Mouse (Mus musculus) hindbrain, embryonic 15.5 days (tissue): ENCODE results near the gene Klhl3. TPM values are rescaled to one million over a fixed set of nuclear protein-coding genes. Genes with fewer than 3 reads are reported as not detected.
A peak's percentile ranks its signal among the peaks of the same experiment; 100 is the strongest.

Source experiments
- ATAC-seq: fragments of 200-750 bp; cut with Nextera tagmentation; 2 replicates; pipeline ENCODE4 v1.8.0; 2017; ENCODE audit warnings: low read depth, moderate number of reproducible peaks, moderate TSS enrichment; ENCODE audit not compliant: low FRiP score
- H3K27ac ChIP-seq: fragments of 300-500 bp; sonication (generic); replicated peaks from 2 replicates; pipeline ENCODE4 v1.5.1; 2015; ENCODE audit warnings: mild to moderate bottlenecking, inconsistent platforms
- H3K27me3 ChIP-seq: fragments of 300-500 bp; sonication (generic); 2 replicates; pipeline ENCODE4 v1.6.1; 2015; ENCODE audit warnings: control low read depth, inconsistent platforms
- H3K36me3 ChIP-seq: fragments of 300-500 bp; sonication (generic); 2 replicates; pipeline ENCODE4 v1.6.1; 2015; ENCODE audit warnings: control low read depth, inconsistent platforms
- H3K4me1 ChIP-seq: fragments of 300-500 bp; sonication (generic); replicated peaks from 2 replicates; pipeline ENCODE4 v1.6.1; 2015; ENCODE audit warnings: control low read depth, inconsistent platforms
- H3K4me2 ChIP-seq: fragments of 300-500 bp; sonication (generic); 2 replicates; pipeline ENCODE4 v1.6.1; 2015; ENCODE audit warnings: moderate library complexity, mild to moderate bottlenecking, inconsistent platforms
- H3K4me3 ChIP-seq: fragments of 300-500 bp; sonication (generic); 2 replicates; pipeline ENCODE4 v1.5.1; 2015; ENCODE audit warnings: mild to moderate bottlenecking, inconsistent platforms
- H3K9ac ChIP-seq: fragments of 300-500 bp; sonication (generic); 2 replicates; pipeline ENCODE4 v1.6.1; 2015; ENCODE audit warnings: inconsistent platforms
- H3K9me3 ChIP-seq: fragments of 300-500 bp; sonication (generic); 2 replicates; pipeline ENCODE4 v1.6.1; 2016; ENCODE audit warnings: control low read depth, inconsistent platforms
- WGBS: fragments of 180-500 bp; shearing (Covaris S2); methylation state at CpG from one replicate; pipeline ENCODE4 v1.1.7; 2015; 5-methylcytosine and 5-hydroxymethylcytosine counted together
- polyA plus RNA-seq: library from polyadenylated mRNA; unstranded; fragments of >200 nt; fragmentation: Nextera tagmentation; extraction: Ambion mirVana; gene quantifications from 2 replicates; pipeline ENCODE4 v1.2.1, GENCODE M21; 2015

Gene Klhl3
- polyA plus RNA-seq, 1 experiment from 2014 or later: 14.0 TPM

- H3K4me3 ChIP-seq: no peak overlapping the region
- H3K27ac ChIP-seq: no peak overlapping the region
- peaks cover 34% of the 10 kb centered on the region for H3K4me1 ChIP-seq
- no peaks in the 10 kb centered on the region for H3K9me3 ChIP-seq
- no peaks in the 10 kb centered on the region for H3K36me3 ChIP-seq
- no peak overlapping the region for H3K4me2 ChIP-seq
- no peaks in the 10 kb centered on the region for H3K27me3 ChIP-seq
- 30% methylated on average over 10 of the region's 10 CpGs for WGBS
- ATAC-seq: no peak
- H3K9ac ChIP-seq: no peak overlapping the region
Measured at GRCm38 (mm10) chr13:58122786-58123297, 9.4 kb upstream of the Klhl3 start.

GRCm38 (mm10) chr13:58117318-58118017 is 4.1 kb upstream of the Klhl3 start:
- 75% methylated on average over 8 of the region's 8 CpGs for WGBS
- Histone ChIP-seq H3K27me3 (no peaks in the 10 kb centered on the region), H3K9me3 (no peaks in the 10 kb centered on the region), H3K27ac (no peak overlapping the region), H3K4me2 (no peak overlapping the region), H3K4me1 (peaks cover 8% of the 10 kb centered on the region), H3K36me3 (no peaks in the 10 kb centered on the region), H3K4me3 (no peak overlapping the region), H3K9ac (no peak overlapping the region)
- no peak for ATAC-seq

GRCm38 (mm10) chr13:58116801-58117200 is 3.4 kb upstream of the Klhl3 start:
- Histone ChIP-seq H3K27me3 (no peaks in the 10 kb centered on the region), H3K4me3 (no peak overlapping the region), H3K36me3 (no peaks in the 10 kb centered on the region), H3K27ac (no peak overlapping the region), H3K4me1 (peaks cover 15% of the 10 kb centered on the region), H3K9me3 (no peaks in the 10 kb centered on the region), H3K9ac (no peak overlapping the region), H3K4me2 (no peak overlapping the region)
- 90% methylated on average over 2 of the region's 2 CpGs for WGBS
- ATAC-seq: no peak

- H3K4me1 ChIP-seq: peaks cover 23% of the 10 kb centered on the region
- H3K27ac ChIP-seq: no peak overlapping the region
- no peak overlapping the region for H3K4me2 ChIP-seq
- H3K9ac ChIP-seq: no peak overlapping the region
- H3K36me3 ChIP-seq: no peaks in the 10 kb centered on the region
- no peak overlapping the region for H3K4me3 ChIP-seq
- no peak for ATAC-seq
- 63% methylated on average over 13 of the region's 13 CpGs for WGBS
- H3K27me3 ChIP-seq: no peaks in the 10 kb centered on the region
- H3K9me3 ChIP-seq: no peaks in the 10 kb centered on the region
Measured at GRCm38 (mm10) chr13:58115227-58115626, 1.8 kb upstream of the Klhl3 start.

- 14% methylated on average over 11 of the region's 11 CpGs for WGBS
- peak; percentile 9; the same call in 1 of the 2 replicates for ATAC-seq
- Histone ChIP-seq H3K27ac (peak overlapping the region; percentile 94), H3K36me3 (no peaks in the 10 kb centered on the region), H3K9me3 (no peaks in the 10 kb centered on the region), H3K9ac (peak overlapping the region; percentile 63), H3K4me1 (peaks cover 26% of the 10 kb centered on the region), H3K4me3 (peak overlapping the region; percentile 50), H3K27me3 (no peaks in the 10 kb centered on the region), H3K4me2 (peak overlapping the region; percentile 73)
Measured at GRCm38 (mm10) chr13:58112601-58113041, 771 bp downstream of the Klhl3 start.

GRCm38 (mm10) chr13:58112191-58112590 is 1.2 kb downstream of the Klhl3 start:
- Histone ChIP-seq H3K9me3 (no peaks in the 10 kb centered on the region), H3K36me3 (no peaks in the 10 kb centered on the region), H3K27me3 (no peaks in the 10 kb centered on the region), H3K4me1 (peaks cover 26% of the 10 kb centered on the region), H3K9ac (peak overlapping the region; percentile 63), H3K4me2 (peak overlapping the region; percentile 73), H3K4me3 (peak overlapping the region; percentile 50), H3K27ac (peak overlapping the region; percentile 94)
- ATAC-seq: no peak
- WGBS: 64% methylated on average over 10 of the region's 10 CpGs

GRCm38 (mm10) chr13:58111306-58111705 is 2.1 kb downstream of the Klhl3 start:
- ATAC-seq: no peak
- Histone ChIP-seq H3K9me3 (no peaks in the 10 kb centered on the region), H3K4me1 (peaks cover 26% of the 10 kb centered on the region), H3K4me2 (peak overlapping the region; percentile 73), H3K27ac (no peak overlapping the region), H3K4me3 (no peak overlapping the region), H3K27me3 (no peaks in the 10 kb centered on the region), H3K36me3 (no peaks in the 10 kb centered on the region), H3K9ac (no peak overlapping the region)
- WGBS: 93% methylated on average over 6 of the region's 6 CpGs

- Histone ChIP-seq H3K4me1 (peaks cover 12% of the 10 kb centered on the region), H3K27me3 (no peaks in the 10 kb centered on the region), H3K9ac (no peak overlapping the region), H3K4me3 (no peak overlapping the region), H3K4me2 (peak overlapping the region; percentile 35), H3K27ac (peak overlapping the region; percentile 57), H3K9me3 (no peaks in the 10 kb centered on the region), H3K36me3 (0 out of 2 replicates have a peak, but pooled peaks cover 2% of the 10 kb centered on the region)
- 19% methylated on average over 8 of the region's 8 CpGs for WGBS
- peak; percentile 89 for ATAC-seq
Measured at GRCm38 (mm10) chr13:58090643-58091042, 22.7 kb downstream of the Klhl3 start.

- H3K4me2 ChIP-seq: no peak overlapping the region
- WGBS: 91% methylated on average over 5 of the region's 5 CpGs
- H3K27ac ChIP-seq: no peak overlapping the region
Measured at GRCm38 (mm10) chr13:58084396-58084795, 29.0 kb downstream of the Klhl3 start.

GRCm38 (mm10) chr13:58083521-58083920 is 29.9 kb downstream of the Klhl3 start:
- H3K36me3 ChIP-seq: peaks cover 10% of the 10 kb centered on the region; the same call in 1 of the 2 replicates

More at GRCm38 (mm10) chr13:58084396-58084795, 29.0 kb downstream of the Klhl3 start:
- H3K9ac ChIP-seq: no peak overlapping the region
- H3K36me3 ChIP-seq: peaks cover 10% of the 10 kb centered on the region; the same call in 1 of the 2 replicates
- H3K4me3 ChIP-seq: no peak overlapping the region
- no peaks in the 10 kb centered on the region for H3K9me3 ChIP-seq
- no peak for ATAC-seq
- no peaks in the 10 kb centered on the region for H3K27me3 ChIP-seq
- no peaks in the 10 kb centered on the region for H3K4me1 ChIP-seq

GRCm38 (mm10) chr13:58083048-58083447 is 30.3 kb downstream of the Klhl3 start:
- H3K27ac ChIP-seq: no peak overlapping the region
- H3K9me3 ChIP-seq: no peaks in the 10 kb centered on the region
- H3K27me3 ChIP-seq: no peaks in the 10 kb centered on the region
- no peak overlapping the region for H3K4me3 ChIP-seq
- H3K4me1 ChIP-seq: no peaks in the 10 kb centered on the region
- no peak for ATAC-seq
- H3K9ac ChIP-seq: no peak overlapping the region
- H3K4me2 ChIP-seq: no peak overlapping the region
- peaks cover 10% of the 10 kb centered on the region; the same call in 1 of the 2 replicates for H3K36me3 ChIP-seq
- 76% methylated on average over 5 of the region's 5 CpGs for WGBS

More at GRCm38 (mm10) chr13:58083521-58083920, 29.9 kb downstream of the Klhl3 start:
- ATAC-seq: no peak
- Histone ChIP-seq H3K4me2 (no peak overlapping the region), H3K4me3 (no peak overlapping the region), H3K9me3 (no peaks in the 10 kb centered on the region), H3K9ac (no peak overlapping the region), H3K27ac (no peak overlapping the region), H3K27me3 (no peaks in the 10 kb centered on the region), H3K4me1 (no peaks in the 10 kb centered on the region)
- WGBS: 86% methylated on average over 11 of the region's 11 CpGs

- H3K4me1 ChIP-seq: no peaks in the 10 kb centered on the region
- 77% methylated on average over 5 of the region's 5 CpGs for WGBS
- H3K4me2 ChIP-seq: no peak overlapping the region
- H3K9me3 ChIP-seq: no peaks in the 10 kb centered on the region
- no peak overlapping the region for H3K27ac ChIP-seq
- no peaks in the 10 kb centered on the region for H3K27me3 ChIP-seq
- no peak for ATAC-seq
- peaks cover 1% of the 10 kb centered on the region; the same call in 1 of the 2 replicates for H3K36me3 ChIP-seq
- H3K9ac ChIP-seq: no peak overlapping the region
- no peak overlapping the region for H3K4me3 ChIP-seq
Measured at GRCm38 (mm10) chr13:58078361-58078760, 35.0 kb downstream of the Klhl3 start.
